Mouse (Mus musculus) midbrain, embryonic 13.5 days (tissue): ENCODE measurements around the gene Tmem274. TPM values are rescaled to one million over a fixed set of nuclear protein-coding genes. Genes with fewer than 3 reads are reported as not detected.
A peak's percentile ranks its signal among the peaks of the same experiment; 100 is the strongest.
"Not testable (repeated sequence)": the region's sequence is repeated elsewhere in the genome, so short reads cannot be mapped to it uniquely, and the experiment has no call there.

Source experiments
- ATAC-seq: fragments of 200-750 bp; cut with Nextera tagmentation; 2 replicates; pipeline ENCODE4 v1.8.0; 2017; ENCODE audit warnings: mild to moderate bottlenecking, moderate TSS enrichment, moderate library complexity
- H3K27ac ChIP-seq: fragments of 300-500 bp; sonication (generic); 2 replicates; pipeline ENCODE4 v1.5.1; 2015; ENCODE audit warnings: inconsistent platforms, mild to moderate bottlenecking, moderate library complexity
- H3K27me3 ChIP-seq: fragments of 300-500 bp; sonication (generic); 2 replicates; pipeline ENCODE4 v1.6.1; 2015; ENCODE audit warnings: mild to moderate bottlenecking, inconsistent platforms
- H3K36me3 ChIP-seq: fragments of 300-500 bp; sonication (generic); 2 replicates; pipeline ENCODE4 v1.6.1; 2015; ENCODE audit warnings: mild to moderate bottlenecking, inconsistent platforms
- H3K4me1 ChIP-seq: fragments of 300-500 bp; sonication (generic); replicated peaks from 2 replicates; pipeline ENCODE4 v1.6.1; 2015; ENCODE audit warnings: inconsistent platforms
- H3K4me2 ChIP-seq: fragments of 300-500 bp; sonication (generic); replicated peaks from 2 replicates; pipeline ENCODE4 v1.6.1; 2015; ENCODE audit warnings: moderate library complexity, mild to moderate bottlenecking, inconsistent platforms
- H3K4me3 ChIP-seq: fragments of 300-500 bp; sonication (generic); replicated peaks from 2 replicates; pipeline ENCODE4 v1.5.1; 2015; ENCODE audit warnings: mild to moderate bottlenecking, inconsistent platforms
- H3K9ac ChIP-seq: fragments of 300-500 bp; sonication (generic); replicated peaks from 2 replicates; pipeline ENCODE4 v1.6.1; 2015; ENCODE audit warnings: mild to moderate bottlenecking, inconsistent platforms
- H3K9me3 ChIP-seq: fragments of 300-500 bp; sonication (generic); 2 replicates; pipeline ENCODE4 v1.6.1; 2016; ENCODE audit warnings: mild to moderate bottlenecking, inconsistent platforms
- WGBS: fragments of 180-500 bp; shearing (Covaris S2); methylation state at CpG from one replicate; pipeline ENCODE4 v1.1.7; 2015; 5-methylcytosine and 5-hydroxymethylcytosine counted together
- polyA plus RNA-seq: library from polyadenylated mRNA; unstranded; fragments of >200 nt; fragmentation: Nextera tagmentation; extraction: Ambion mirVana; gene quantifications from 2 replicates; pipeline ENCODE4 v1.2.1, GENCODE M21; 2015

Tmem274 gene
- polyA plus RNA-seq, 1 experiment from 2014 or later = 0.65 TPM

DNA sequence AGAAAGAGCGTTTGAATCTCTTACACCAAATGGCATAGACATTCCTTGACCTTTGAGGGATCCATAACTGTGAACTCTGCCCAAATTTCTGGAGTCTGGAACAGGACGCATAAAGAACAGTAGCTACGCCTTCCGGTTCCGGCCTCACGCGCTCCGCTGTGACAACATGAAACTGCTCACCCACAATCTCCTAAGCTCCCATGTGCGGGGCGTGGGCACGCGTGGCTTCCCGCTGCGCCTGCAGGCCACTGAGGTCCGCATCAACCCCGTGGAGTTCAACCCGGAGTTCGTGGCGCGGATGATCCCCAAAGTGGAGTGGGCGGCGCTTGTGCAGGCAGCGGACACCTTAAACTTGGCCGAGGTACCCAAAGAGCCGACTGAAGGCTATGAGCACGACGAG, 20.0 kb upstream of the Tmem274 start:
- not testable (repeated sequence) for H3K36me3 ChIP-seq, H3K9ac ChIP-seq, ATAC-seq, H3K27me3 ChIP-seq, H3K4me3 ChIP-seq, H3K27ac ChIP-seq, H3K4me1 ChIP-seq, H3K4me2 ChIP-seq, H3K9me3 ChIP-seq
- 87% methylated on average over 27 of the region's 27 CpGs for WGBS

DNA sequence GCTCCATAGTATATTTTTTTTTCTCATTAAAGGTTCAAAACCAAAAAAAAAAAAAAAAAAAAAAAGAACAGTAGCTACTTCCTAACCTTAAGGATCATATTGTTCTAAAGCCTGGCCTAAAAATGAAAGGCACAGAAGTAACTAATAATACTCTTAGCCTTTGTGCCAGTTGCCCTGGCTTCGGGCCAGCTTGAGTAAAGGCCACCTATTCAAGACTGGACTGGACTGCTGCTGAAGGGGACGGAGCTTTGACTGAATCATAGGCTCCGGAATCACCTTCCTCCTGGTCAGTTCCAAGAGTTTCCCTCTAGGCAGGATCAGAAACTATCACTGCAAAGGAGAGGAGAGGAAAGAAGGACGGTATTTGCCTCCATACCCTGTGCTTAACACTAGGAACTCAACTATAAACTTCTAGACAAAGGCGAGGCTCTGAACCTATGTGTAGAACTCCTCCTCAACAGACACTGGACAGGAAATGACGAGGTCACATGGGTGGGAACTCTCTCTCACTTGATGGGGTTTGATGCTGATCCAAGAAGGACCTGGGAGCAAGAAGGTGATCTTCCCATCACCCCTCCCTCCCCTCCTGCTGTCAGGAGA, 19.2 kb upstream of the Tmem274 start:
- peaks cover 5% of the 10 kb centered on the region; the same call in 1 of the 2 replicates for H3K4me1 ChIP-seq
- no peaks in the 10 kb centered on the region for H3K27me3 ChIP-seq
- H3K9ac ChIP-seq = no peak overlapping the region
- 82% methylated on average over 6 of the region's 6 CpGs for WGBS
- no peaks in the 10 kb centered on the region for H3K9me3 ChIP-seq
- ATAC-seq = no peak
- H3K4me3 ChIP-seq = no peak overlapping the region
- no peaks in the 10 kb centered on the region for H3K36me3 ChIP-seq
- H3K27ac ChIP-seq = no peak overlapping the region
- H3K4me2 ChIP-seq = no peak overlapping the region

DNA sequence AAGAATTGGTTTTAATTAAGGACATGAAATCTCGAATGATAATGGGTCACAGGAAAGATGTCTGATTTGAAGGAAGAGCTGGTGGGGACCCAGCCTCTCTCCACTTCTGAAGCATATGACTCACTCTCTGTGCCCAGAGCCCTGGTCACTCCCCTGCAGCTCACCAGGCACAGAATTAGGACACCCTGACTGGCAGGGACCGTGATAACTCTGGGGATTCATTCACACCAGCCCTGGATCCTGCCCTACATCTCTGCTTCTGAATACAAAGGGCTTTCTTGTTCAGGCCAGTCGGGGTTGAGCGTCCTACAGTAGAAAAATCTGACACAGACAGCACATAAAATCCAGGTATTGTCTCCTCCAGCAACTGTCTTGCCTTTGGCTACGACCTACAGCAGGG, 18.7 kb upstream of the Tmem274 start:
- WGBS = 72% methylated on average over 5 of the region's 5 CpGs
- H3K4me2 ChIP-seq = no peak overlapping the region
- H3K4me1 ChIP-seq = peaks cover 5% of the 10 kb centered on the region; the same call in 1 of the 2 replicates
- no peak for ATAC-seq
- no peaks in the 10 kb centered on the region for H3K36me3 ChIP-seq
- H3K9me3 ChIP-seq = no peaks in the 10 kb centered on the region
- no peak overlapping the region for H3K4me3 ChIP-seq
- H3K27ac ChIP-seq = no peak overlapping the region
- no peaks in the 10 kb centered on the region for H3K27me3 ChIP-seq
- no peak overlapping the region for H3K9ac ChIP-seq

DNA sequence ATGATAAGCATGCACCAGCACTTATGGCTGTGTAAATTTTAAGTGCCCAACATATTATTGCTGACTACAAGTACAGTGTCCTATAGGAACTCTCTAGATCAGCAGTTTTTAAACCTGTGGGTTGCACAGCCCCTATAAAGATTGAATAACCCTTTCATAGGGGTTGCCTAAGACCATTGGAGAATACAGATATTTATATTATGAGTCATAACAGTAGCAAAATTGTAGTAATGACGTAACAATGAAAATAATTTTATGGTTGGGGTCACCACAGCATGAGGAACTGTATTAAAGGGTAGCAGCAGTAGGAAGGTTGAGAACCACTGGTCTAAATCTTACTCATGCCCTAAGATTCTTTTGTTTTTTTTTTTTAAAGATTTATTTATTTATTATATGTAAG, 17.8 kb upstream of the Tmem274 start:
- Histone ChIP-seq H3K4me2 (no peak overlapping the region), H3K27me3 (no peaks in the 10 kb centered on the region), H3K9me3 (no peaks in the 10 kb centered on the region), H3K27ac (no peak overlapping the region), H3K9ac (no peak overlapping the region), H3K4me3 (no peak overlapping the region), H3K36me3 (no peaks in the 10 kb centered on the region), H3K4me1 (peaks cover 5% of the 10 kb centered on the region; the same call in 1 of the 2 replicates)
- WGBS = 93% methylated on average over 1 of the region's 1 CpGs
- ATAC-seq = no peak

DNA sequence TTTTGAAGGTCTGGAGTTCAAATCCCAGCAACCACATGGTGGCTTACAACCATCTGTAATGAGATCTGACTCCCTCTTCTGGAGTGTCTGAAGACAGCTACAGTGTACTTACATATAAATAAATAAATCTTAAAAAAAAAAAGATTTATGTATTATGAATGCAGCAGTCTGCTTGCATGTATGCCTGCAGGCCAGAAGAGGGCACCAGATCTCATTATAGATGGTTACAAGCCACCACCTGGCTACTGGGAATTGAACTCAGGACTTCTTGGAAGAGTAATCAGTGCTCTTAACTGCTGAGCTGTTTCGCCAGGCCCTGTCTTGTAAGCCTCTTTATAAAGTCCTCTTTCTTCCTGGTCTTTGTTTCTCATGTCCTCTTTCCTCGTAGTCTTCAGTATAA, 16.7 kb upstream of the Tmem274 start:
- not testable (repeated sequence) for H3K9me3 ChIP-seq
- 91% methylated on average over 2 of the region's 2 CpGs for WGBS

DNA sequence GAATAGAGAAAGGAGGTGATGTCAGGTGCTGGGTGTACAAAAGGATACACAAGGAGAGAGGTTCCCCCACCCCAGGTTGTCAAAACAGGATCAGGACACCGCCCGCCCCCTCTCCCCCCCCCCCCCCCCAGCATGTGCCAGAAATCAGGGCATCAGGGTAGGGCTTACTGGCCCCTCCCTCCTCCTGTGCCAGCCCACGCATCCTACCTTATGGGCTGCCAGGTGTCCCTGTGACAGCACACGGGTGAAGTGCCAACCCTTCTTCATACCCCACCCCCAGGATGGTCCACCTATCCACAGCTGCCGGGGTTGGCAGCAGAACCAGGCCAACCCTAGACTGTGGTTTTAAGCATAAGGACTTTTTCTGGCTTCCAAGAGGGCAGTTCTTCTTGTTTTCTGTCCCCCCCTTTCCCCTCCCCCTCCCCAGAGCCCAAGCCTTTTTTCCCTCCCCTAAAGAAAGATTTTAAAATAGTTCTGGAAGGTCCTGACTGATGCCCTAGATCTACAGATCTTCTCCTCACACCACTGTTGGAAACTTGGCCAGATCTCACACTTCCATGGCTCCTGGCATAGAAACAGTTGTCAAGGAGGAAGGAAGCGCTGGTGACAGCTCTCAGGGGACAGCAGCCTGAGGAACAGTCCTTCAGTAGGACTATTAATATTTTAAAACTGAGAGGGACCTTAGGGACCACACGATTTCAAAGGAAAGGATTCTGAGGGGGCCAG, 15.4 kb upstream of the Tmem274 start:
- H3K4me1 ChIP-seq = peaks cover 5% of the 10 kb centered on the region; the same call in 1 of the 2 replicates
- no peak for ATAC-seq
- no peaks in the 10 kb centered on the region for H3K9me3 ChIP-seq
- H3K36me3 ChIP-seq = no peaks in the 10 kb centered on the region
- H3K9ac ChIP-seq = no peak overlapping the region
- no peaks in the 10 kb centered on the region for H3K27me3 ChIP-seq
- no peak overlapping the region for H3K4me3 ChIP-seq
- no peak overlapping the region for H3K27ac ChIP-seq
- H3K4me2 ChIP-seq = no peak overlapping the region
- WGBS = 67% methylated on average over 5 of the region's 7 CpGs

More for the DNA sequence above, 16.7 kb upstream of the Tmem274 start:
- H3K27me3 ChIP-seq, H3K4me3 ChIP-seq, H3K27ac ChIP-seq, H3K9ac ChIP-seq, H3K4me2 ChIP-seq, H3K4me1 ChIP-seq, H3K36me3 ChIP-seq, ATAC-seq: not testable (repeated sequence)

DNA sequence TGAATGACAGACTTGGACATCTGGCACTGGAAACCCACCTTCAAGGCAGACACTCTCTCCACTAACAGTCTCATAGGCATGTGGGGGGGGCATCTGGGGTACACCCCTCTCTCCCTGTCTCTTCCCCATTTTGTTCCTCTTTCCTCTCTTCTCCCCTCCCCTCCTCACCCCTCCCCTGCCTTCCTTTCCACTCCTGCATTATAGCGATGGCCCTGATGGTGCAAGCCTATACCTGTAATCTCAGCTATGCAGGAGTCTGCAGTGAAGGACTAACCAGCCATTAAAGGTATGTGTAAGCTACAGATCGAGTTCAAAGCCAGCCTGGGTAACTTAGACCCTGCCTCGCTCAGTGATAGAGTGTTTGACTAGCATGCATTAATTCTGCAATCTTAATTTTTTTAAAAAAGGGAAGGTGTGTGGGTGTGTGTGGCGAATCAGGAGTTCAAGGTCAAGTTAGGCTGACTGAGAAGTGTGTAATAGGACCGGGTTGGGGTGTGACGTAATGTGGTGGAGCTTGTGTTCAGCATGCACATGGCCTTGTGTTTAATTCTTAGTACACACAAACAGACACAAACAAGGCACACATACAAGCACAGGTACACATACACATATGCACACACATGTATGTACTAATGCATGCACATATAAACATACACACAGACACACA, 14.7 kb upstream of the Tmem274 start:
- ATAC-seq = no peak
- Histone ChIP-seq H3K27ac (no peak overlapping the region), H3K4me1 (peaks cover 5% of the 10 kb centered on the region; the same call in 1 of the 2 replicates), H3K27me3 (no peaks in the 10 kb centered on the region), H3K9ac (no peak overlapping the region), H3K4me2 (no peak overlapping the region), H3K4me3 (no peak overlapping the region), H3K36me3 (no peaks in the 10 kb centered on the region; the same call in 1 of the 2 replicates), H3K9me3 (no peaks in the 10 kb centered on the region)
- WGBS = 84% methylated on average over 6 of the region's 6 CpGs

DNA sequence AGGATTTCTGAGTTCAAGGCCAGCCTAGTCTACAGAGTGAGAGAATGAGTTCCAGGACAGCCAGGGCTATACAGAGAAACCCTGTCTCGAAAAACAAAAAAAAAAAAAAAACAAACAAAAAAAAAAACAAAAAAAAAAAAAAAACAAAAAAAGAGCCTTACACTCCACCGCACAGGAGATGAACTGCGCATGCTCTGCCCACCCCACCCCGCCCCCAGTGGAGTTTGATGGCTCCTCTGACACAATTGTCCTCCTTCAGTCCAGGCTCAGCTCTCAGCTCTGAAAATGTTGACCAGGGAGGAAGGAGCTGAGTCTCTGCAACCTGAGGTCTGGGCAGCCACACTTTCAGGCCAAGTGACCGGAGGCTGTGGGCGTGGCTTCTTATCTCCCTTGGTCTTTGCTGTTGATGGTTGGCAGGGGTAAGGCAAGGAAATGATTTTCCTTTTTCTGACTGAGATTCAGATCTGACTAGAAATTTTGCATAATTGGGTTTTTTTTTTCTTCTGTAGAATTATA, 13.7 kb upstream of the Tmem274 start:
- no peak overlapping the region for H3K27ac ChIP-seq
- H3K9me3 ChIP-seq = no peaks in the 10 kb centered on the region
- 83% methylated on average over 6 of the region's 6 CpGs for WGBS
- H3K4me1 ChIP-seq = peaks cover 5% of the 10 kb centered on the region; the same call in 1 of the 2 replicates
- peaks cover 7% of the 10 kb centered on the region for H3K36me3 ChIP-seq
- H3K9ac ChIP-seq = no peak overlapping the region
- H3K4me3 ChIP-seq = no peak overlapping the region
- no peaks in the 10 kb centered on the region for H3K27me3 ChIP-seq
- no peak for ATAC-seq
- H3K4me2 ChIP-seq = no peak overlapping the region

DNA sequence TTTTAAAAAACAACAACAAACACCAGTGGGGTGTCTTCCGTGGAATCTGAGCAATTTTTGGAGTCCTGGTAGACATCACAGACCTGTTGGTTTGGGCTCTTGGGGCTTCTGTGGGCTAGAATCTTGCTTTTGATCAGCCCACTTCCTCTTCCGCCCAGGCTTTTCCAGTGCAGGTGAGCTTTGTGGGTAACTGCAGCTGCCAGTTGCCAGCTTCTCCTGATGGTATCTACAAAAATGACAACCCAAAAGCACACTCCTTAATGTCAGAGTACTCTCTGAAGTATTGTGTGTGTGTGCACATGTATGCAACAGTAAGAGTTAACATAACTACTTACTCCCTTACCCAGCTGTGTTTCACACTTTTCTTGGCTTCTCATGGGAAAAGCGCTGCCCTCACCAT, 7.6 kb upstream of the Tmem274 start:
- 95% methylated on average over 3 of the region's 3 CpGs for WGBS
- Histone ChIP-seq H3K4me3 (no peak overlapping the region), H3K9ac (no peak overlapping the region), H3K4me2 (no peak overlapping the region), H3K4me1 (no peaks in the 10 kb centered on the region), H3K9me3 (no peaks in the 10 kb centered on the region), H3K27ac (no peak overlapping the region), H3K27me3 (no peaks in the 10 kb centered on the region), H3K36me3 (peaks cover 48% of the 10 kb centered on the region)
- no peak for ATAC-seq

DNA sequence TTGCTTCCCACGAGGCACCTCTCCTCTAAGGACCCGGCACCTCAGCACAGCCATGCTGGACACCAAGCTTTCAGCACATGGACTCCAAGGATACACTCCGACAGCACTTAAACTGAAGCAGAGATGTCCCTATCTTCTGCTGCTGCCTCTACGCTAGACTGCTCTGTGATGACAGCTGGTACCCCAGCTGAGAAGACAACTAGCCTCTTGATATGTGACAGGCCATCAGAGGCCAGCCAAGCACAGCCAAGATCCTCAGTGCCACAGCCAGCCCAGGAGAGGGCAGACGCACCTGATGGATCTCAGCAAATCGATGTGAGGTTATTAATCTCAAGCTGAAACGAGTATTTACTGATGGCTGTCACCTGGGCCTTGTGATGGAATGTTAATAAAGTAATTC, 2.1 kb upstream of the Tmem274 start:
- Histone ChIP-seq H3K4me2 (no peak overlapping the region), H3K4me3 (no peak overlapping the region), H3K9me3 (no peaks in the 10 kb centered on the region), H3K4me1 (no peaks in the 10 kb centered on the region), H3K36me3 (peaks cover 25% of the 10 kb centered on the region), H3K27ac (no peak overlapping the region), H3K9ac (no peak overlapping the region), H3K27me3 (no peaks in the 10 kb centered on the region)
- 85% methylated on average over 7 of the region's 7 CpGs for WGBS
- no peak for ATAC-seq

DNA sequence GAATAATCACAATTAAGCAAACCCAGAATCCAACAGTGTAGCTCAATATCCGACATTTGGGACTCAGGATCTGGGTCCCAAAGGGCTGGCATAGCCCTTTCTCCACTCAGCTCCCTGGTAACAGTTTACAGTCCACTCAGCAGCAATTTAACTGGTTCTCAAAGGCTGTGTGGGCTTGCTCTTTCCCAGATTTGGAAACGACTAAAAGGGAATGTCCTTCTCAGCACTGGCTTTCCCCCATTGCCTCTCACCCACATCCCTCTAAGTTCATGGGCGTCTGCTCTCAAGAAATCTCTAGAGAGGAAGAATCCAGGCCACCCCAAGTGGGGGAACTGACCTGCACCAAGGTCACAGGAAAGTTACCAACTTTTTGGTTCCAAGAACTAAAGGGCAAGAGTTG, 7.4 kb downstream of the Tmem274 start:
- H3K4me2 ChIP-seq = peak overlapping the region; percentile 89
- WGBS = 44% methylated on average over 3 of the region's 3 CpGs
- H3K9ac ChIP-seq = peak overlapping the region; percentile 81
- peak overlapping the region; percentile 54; the same call in 1 of the 2 replicates for H3K27ac ChIP-seq
- H3K36me3 ChIP-seq = peaks cover 29% of the 10 kb centered on the region
- no peak for ATAC-seq
- H3K4me1 ChIP-seq = peaks cover 24% of the 10 kb centered on the region
- no peaks in the 10 kb centered on the region for H3K9me3 ChIP-seq
- peak overlapping the region; percentile 81 for H3K4me3 ChIP-seq
- no peaks in the 10 kb centered on the region for H3K27me3 ChIP-seq
